14 mouse cellular contexts compared by ENCODE assay signal in genomic region chr1:33265731-33266415, GRCm38 (mm10).
"Had no signal": no experiment of that assay in that cellular context is flagged by ENCODE, and none has a peak within 500 bp of the region (broad histone marks: within the 10 kb centered on the region; RNA-seq: fewer than 3 reads in every experiment).

No protein-coding gene starts in this region.

- H3K27ac ChIP-seq: kidney, postnatal 0 days; layer of hippocampus, adult 2 months; limb, embryonic 13.5 days; liver, embryonic 12.5 days; midbrain, embryonic 12.5 days; neural tube, embryonic 13.5 days had no signal

- ATAC-seq: liver, embryonic 12.5 days; midbrain, embryonic 16.5 days had no signal

- H3K4me1 ChIP-seq: limb, embryonic 13.5 days; liver, embryonic 12.5 days; neural tube, embryonic 13.5 days had no signal

- H3K27me3 ChIP-seq: limb, embryonic 13.5 days; liver, embryonic 12.5 days; midbrain, embryonic 12.5 days; neural tube, embryonic 13.5 days had no signal

- DNase-seq: kidney, postnatal 4 days; left cerebral cortex, postnatal 4 days; retina, postnatal 1 day; right cerebral cortex, postnatal 4 days; spleen, adult 18-20 months; thymus, adult 18-20 months; thymus, postnatal 14 days had no signal

- H3K9ac ChIP-seq: limb, embryonic 13.5 days; liver, embryonic 12.5 days; midbrain, embryonic 12.5 days; neural tube, embryonic 13.5 days had no signal

- H3K4me2 ChIP-seq: limb, embryonic 13.5 days; liver, embryonic 12.5 days; midbrain, embryonic 12.5 days; neural tube, embryonic 13.5 days had no signal

- H3K36me3 ChIP-seq: limb, embryonic 13.5 days; liver, embryonic 12.5 days; midbrain, embryonic 12.5 days; neural tube, embryonic 13.5 days had no signal

- H3K4me3 ChIP-seq: layer of hippocampus, adult 2 months; limb, embryonic 13.5 days; liver, embryonic 12.5 days; midbrain, embryonic 12.5 days; neural tube, embryonic 13.5 days had no signal

- H3K9me3 ChIP-seq: limb, embryonic 13.5 days; liver, embryonic 12.5 days; midbrain, embryonic 12.5 days; neural tube, embryonic 13.5 days had no signal
